Mouse (Mus musculus) layer of hippocampus, postnatal 36 days (tissue): ENCODE measurements at regions not wholly inside any gene's neighbourhood (a gene's known extent, or its start where the extent isn't known, plus 50 kb on each side); places are given as distances from the start of the nearest gene placed in this dataset.
A peak's percentile ranks its signal among the peaks of the same experiment; 100 is the strongest.

Source experiments
- DNase-seq, 2 experiments: peaks; one replicate each; pipeline ENCODE4 v3.0.0; 2022

DNA sequence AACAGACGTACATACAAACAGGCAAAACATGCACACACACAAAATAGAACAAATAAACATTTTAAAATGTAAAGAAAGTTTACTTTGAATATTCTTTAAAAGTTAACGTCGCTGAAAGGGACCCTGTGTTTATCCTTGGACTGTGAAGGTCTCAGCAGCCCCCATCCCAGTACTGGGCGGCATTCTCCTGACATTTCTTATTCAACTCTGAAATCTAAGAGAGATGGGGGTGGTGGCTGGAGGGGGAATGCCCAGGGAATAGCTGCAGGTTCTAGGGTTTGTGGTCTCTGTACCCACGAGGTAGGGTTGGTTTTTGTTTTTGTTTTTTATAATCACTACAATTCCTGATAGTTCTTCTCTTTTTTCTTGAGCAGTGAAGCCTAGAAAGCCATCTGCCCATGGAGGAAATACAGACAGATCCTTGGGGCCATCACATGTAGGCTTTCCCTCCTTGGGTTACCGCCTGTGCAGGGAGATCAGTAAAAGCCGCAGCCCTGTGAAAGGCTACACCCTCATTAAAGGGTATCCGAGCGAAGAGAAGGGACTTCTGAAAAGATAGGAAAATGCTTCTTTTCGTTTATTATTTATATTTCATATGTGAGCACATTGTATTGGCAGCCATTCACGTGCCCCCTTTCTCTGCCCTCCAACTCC is 338.0 kb upstream of the Gm10131 start:
- no peak for DNase-seq

DNA sequence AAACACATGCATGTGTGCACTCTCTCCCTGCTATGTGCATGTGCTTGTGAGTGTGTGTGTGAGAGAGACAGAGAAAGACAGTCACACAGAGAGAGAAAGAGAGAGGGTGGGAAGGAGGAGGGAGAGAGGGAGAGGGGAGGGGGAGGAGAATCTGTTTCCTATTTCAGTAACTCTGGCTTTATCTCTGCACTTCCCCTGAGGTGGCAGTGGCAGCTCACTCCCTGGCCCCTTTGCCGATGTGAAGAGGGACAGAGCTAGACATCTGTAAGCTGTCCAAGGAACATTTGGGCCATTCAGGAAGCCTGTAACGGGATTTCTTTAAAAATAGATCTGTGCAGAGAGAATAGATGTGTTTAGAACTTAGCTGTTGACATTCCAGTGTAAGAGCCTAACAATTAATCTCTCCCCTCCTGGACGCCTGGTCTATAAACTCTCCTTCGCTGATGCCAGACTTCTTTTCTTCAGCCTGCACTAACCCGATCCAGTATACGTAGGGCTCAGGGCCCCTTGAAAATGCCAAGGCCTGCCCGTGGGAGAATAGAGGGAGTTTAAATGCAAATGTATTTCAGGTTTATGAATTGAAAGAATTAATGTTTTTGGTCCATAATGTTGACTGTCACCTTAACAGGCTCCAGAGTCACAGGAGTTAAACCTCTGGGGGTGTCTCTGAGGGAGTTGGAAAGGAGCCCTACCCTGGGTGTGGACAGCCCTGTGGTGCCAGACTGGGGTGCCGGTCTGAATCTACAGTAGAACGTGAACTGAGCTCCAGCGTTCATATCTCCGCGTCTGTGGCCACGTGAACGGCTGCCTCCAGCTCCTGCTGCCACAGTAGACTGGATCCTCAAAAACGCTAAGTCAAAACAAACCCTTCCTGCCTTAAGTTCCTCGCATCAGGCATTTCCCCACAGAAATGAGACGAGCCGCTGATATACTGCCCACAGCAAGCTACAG is 336.6 kb upstream of the Gm10131 start:
- DNase-seq: no peak

DNA sequence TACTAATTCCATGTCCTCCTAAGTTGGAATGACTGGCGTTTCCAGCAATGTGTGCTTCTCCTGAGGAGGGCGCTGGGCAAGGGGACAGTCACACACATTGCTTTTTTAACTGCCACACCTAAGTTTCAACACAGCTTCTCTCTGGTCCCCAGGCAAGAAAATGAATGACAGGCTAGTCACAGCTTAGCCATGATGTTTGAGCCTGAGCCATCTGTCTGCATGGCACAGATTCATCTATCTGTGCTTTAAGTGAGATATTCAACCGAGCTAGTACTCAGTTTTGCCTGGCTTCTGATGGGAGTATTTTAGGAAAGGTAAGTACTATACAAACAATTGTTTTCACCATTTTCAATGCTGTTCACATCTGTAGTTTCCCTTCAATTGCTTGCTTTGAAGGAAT is 331.2 kb upstream of the Gm10131 start:
- DNase-seq: peak in 1 of 2 experiments; percentile 24

DNA sequence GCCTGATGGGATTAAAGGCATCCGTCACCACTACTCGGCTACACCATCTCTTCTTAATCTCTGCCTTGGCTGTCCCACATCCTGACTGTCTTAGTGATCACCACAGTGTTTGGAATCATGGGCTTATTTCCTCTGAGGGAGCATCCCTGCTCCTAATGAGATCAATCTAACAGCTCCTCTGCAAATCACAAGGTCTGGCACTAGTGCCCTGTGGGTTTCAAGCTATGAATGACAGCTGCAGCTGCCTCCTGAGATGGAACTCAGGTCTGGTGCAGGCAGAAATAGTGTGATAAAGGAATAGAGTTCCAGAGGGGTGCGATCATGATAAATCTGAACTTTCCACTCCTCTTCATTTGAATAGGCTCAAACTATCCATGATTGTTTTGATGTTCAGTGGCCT is 330.2 kb upstream of the Gm10131 start:
- no peak for DNase-seq

DNA sequence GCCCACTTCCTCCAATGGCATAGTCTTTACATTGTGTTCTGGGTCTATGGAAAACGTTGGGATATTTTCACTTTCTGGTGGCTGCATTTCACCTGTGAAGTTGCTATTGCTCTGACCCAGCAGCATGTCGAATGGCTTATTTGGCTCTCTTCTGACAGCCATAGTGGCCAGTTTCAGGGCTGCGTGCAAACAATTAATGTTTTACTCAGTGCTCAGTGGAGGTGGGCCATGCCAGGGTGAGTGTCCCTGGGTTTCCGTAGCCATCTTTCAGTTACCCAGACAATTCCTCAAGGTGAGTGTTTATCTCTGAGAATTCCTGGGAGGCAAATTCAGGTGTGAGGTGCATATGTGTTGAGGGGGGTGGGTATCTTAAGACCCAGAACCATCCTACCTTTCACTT is 329.2 kb upstream of the Gm10131 start:
- no peak for DNase-seq

DNA sequence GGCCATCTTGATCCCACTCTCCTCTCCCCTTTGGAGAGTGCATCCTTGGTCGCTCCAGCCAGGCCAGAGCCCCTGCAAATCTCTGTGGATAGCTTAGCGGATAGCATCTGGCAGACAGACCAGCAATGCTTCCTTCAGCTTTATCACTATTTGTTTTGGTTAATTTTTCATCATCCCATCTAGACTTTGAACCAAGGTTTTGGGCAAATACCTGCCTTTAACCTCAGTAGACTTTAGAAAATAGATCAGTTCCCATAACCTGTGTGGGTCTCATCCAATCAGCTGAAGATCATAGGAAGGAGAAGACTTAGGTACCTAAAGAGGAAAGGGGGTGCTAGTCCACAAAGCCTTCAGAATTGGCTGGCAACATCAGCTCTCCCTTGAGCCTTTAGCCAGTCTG is 327.2 kb upstream of the Gm10131 start:
- DNase-seq: no peak

DNA sequence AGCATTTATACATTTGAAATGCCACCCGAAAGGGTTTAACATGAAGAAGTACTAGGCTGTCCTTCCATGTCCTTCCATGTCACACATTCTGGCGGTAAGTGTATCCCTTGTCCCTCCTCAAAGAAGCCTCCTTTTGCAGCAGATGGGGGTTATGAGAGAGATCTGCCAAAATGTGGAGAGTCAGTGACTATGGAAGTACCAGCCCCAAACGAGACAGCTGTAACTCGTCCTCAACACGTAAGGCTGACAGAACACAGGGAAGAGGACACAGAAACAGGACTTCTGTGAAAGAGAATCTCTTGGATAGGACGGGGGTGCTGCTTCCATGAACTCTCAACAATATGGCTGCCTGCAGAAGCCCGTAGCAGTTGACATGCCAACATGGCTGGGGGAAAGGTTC is 320.4 kb upstream of the Gm10131 start:
- no peak for DNase-seq

DNA sequence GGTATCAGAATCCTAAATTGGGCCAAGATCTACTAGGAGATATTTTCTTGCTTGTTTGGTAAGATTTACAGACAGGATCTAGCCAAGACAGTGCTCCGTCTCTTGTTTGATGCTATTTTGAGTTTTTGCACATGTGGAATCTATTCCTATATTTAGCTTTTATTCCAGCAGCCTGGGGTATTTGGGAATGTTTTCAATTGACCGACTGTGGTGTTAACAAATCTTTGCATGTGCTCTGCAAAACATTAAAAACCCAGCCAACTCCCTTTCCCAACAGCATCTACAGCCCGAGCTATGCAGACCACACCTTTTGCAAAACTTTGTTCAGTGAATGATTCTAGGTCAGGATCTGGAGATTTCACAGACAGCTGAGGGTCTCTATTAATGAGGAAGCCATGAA is 317.7 kb upstream of the Gm10131 start:
- DNase-seq: no peak

DNA sequence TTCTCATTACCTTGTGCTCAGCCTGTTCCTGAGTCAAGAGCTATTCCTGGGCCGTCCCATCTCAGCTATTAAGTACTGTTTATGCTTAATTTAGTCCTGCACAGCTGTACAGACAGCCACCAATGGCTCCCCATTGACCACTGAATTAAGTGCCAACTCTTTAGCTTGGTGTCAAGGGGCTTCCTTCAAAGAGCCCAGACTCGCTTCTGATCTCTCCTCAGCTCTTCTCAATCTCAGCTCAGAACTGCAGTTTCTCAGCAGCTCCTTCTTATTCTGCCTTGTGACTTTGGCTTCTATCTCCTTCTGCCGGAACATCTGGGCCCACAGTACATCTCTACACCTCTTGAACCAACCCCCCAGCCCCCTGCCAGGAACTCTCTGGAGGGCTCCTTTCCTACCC is 290.0 kb upstream of the Gm10131 start:
- DNase-seq: no peak

DNA sequence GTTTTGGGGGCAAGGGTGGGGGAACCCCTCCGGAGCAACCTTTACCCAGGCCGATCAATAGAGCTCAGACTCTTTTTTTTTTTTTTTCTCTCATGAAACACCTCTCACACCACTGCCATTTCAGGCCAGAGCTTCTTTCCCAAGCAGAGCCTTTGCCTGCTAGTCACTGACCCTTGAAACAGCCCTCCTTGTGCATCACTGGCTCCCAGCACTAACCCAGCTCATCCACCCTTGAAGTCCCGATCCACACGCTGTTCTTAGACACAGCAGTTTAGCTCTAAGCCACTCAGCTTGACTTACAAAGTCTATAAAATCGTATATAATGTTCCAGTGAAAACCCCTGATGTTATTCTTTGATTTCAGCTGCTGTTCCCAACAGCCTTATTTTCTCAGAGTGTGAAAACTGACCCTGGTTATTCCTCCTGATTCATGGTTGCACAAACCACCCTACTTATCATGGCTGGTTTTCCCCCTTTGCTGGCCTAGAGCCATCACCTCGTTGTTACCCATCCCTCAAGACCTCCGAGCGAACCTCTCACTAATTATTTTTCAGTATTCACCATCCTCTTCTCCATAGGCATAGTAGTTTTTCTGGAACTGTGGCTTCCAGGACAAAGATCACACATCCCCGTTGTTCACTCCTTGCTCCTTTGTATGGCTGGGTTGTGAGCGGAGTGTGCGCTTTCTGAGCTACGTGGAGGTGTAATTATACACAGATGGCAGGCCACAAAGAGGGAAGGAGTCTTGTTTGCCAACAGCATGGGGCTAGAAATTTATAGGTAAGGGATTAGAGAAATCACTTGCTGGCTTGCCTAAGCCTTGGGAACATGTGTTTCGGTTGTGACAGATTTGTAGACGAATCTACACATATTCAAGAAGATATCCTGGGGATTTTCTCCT is 287.6 kb upstream of the Gm10131 start:
- DNase-seq: no peak

DNA sequence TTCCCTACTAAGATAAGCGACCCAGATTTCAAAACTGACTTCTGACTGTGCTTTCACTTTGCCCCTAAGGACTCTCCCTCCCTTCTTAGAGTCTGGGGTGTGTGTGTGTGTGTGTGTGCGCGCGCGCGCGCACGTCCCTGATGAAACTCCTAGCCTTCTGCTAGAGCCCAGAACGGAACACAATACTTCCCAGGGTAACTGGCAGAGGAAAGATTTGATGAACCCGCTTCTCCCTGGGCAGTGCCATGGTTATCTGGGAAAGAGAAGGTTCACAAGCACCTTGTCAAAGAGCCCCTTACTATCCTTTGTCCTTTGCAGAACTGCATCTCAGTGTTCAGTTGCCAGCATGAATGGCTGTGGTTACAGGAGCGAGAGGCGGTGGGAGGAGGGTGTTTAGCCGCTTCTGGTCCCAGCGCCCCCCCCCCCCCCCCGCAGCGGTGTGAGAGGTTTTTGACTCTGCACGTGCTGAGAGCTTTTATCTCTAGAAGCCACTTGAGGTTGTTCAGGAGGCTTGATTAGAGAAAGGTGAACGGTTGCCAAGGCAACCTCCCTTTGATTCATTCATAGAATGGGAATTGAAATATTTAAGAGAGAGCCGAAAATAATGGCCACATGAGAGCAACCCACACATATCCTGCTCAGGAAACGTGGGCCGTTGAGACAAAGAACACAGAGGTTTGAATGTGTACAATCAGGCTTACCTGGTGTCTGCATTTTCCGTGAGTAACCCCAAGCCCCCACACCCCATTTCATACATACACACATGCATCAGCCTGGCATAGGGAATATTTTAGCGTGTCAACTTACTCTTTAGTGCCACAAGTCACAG is 286.3 kb upstream of the Gm10131 start:
- DNase-seq: no peak

DNA sequence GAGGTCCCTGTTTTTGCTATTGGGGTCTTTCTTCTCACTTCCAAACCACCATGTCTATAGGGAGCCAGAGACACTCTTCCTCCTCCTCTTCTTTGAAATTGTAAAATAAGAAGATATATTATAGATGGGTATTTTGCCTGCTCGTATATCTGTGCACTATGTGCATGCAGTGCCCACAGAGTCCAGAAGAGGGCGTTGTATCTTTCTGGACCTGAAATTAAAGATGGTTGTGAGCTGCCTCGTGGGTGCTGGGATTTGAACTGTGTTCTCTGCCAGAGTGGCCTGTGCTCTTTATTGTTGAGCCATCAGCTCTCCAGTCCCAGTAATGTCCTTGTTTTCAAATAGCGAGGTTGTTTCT is 285.7 kb upstream of the Gm10131 start:
- no peak for DNase-seq

DNA sequence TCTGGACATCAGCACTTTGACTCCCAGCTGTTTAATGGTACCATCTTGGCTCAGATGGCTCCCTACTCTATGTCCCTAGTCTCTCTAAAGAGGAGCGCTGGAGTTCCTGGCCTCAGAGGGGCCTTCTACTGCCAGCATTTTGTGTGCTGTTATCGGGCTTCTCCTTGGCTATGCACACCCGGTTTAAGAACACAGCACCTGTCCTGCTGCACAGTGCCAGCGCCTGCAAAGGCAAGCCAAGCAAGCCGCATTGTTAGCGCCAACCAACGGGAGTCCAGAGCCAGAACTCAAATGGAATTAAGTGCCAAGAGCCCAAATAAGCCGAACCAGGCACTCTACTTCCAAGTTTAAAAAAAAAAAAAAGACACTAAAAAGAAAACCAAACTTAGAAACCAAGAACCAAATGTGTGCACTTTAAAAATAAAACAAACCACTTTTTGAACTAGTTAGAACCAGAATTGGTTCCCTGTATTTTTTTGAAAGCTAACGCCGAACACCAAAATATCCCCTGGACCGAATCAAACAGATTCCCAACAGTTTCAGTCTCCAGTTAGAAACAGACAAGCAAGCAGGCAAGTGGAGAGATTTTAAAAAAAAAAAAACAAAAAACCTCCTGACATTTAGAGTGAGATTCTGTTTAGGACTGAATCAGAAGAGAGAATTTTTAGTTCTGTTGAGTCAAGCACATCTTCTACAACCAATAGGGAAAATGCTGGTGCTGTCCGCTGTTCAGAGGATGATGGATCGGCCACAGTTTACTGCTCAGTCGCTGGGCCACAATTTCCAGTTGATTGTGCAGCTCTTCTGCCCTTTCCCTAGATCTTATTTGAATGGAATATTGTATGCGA is 281.7 kb upstream of the Gm10131 start:
- peak; percentile 61 to 63 for DNase-seq

DNA sequence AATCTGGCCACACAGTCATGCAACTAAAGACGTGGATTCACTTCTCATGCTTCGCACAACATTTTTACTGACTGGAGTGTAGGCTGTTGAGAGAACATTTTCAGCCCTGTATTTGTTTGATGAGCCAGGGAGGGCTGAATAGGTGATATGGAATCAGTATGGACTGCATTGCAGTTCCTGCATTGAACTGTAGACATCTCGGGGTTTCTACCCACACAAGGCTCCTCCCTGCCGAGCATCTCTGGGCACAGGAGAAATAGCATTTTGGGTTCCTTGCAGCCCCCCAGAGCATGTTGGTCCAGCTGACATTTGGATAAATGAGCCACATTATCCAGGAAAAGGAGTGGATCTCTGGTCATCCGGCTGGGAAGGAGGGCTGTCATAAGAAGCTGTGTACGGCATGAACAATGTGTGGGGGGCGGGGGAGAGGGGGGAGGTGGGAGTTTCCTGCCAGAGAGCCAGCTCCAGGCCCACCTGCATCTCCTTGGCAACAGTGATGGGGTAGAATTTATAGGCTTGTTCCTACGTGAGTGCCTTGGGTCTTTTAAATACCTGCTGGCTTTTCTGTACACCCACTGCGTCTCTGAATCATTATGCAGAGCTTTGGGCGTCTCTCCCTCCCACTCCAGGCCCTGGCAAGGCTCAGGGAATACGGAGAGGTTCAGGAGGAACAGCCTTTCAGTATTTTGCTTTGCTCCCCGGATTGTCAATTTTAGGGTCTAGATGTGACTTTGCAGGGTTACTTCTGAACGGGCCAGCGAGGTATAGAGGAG is 280.9 kb upstream of the Gm10131 start:
- peak in 1 of 2 experiments; percentile 50 for DNase-seq

DNA sequence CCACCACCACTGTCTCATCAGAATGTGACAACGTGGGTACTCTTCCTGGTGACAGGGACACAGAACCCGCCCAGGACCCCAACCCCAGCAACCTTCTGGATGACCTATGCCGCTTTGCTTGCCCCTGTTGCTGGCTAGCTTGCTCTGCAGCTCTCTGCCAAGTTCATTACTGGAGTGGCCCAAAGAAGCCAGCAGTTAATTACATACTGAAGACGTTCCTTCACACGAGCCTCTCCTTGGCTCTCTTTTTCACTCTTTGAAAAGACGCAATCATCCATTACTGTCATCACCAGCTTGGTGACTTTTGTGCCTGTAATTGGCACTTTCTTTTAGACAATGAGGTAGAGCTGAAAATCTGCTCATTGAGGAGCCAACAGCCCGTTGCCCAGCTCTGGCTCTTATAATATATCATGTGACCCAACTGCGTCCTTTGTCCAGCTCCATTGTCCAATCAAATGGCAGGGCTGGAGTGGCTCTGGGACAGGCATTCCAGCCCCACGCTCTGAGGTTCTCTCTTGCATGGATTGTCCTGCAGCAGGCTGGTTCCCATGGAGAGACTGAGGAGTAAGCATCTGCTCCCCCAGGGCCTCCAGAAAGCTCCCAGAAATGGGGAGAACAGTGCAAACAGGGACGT is 274.4 kb upstream of the Gm10131 start:
- no peak for DNase-seq

DNA sequence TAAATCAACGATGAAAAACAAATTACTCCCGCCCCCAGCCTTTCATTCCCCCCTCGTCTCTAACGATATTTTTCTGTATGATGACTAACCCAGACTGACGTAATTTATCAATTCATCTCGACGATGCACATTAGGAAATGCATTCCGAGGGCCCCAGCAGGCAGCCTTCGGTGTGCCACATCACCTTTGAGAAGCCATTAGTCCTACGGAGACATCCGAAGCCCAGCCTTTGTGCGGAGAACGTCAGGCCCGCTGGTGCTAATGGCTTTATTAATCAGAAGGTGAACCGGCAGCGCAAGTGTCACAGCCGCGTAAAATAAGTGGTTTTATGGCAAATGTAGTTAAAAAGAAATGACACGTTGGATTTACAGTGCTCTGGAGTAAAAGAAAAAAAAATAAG is 269.1 kb upstream of the Gm10131 start:
- DNase-seq: no peak

DNA sequence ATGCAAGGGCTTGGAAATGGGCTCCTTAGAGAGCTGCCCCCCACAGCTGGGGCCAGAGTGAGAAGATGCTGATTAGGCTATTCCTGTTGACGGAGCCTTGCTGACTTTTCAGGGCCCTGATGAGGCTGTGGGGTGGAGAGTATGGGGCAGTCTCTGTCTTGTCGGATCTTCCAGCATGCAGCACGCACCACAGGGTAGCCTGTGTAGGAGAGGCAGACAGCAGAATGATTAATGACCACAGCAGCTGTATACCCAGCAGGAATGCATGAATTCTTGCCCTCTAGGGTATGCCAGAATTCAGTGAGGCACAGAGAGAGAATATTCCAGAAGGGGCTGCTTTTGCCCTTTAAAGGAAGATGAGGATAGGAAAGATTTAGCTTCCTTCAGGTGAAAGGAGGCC is 265.6 kb upstream of the Gm10131 start:
- DNase-seq: no peak

DNA sequence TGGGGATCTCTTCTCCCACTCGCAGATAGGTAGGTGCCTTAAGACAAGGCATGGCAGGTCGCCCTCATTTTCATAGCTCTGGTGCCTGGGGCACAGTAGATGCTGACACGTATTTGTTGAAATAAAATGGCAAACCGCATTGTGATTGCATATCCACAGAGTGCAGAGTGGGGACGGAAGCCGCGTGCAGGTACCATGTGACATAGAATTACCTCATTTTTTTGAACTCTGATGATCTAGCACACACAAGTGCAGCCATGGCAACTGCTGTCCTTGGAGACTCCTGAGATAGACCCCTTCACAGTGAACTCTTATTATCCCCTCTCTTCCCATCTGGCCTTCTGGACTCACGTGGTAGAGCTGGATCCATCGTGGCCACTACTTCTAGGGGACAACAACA is 262.7 kb upstream of the Gm10131 start:
- no peak for DNase-seq

DNA sequence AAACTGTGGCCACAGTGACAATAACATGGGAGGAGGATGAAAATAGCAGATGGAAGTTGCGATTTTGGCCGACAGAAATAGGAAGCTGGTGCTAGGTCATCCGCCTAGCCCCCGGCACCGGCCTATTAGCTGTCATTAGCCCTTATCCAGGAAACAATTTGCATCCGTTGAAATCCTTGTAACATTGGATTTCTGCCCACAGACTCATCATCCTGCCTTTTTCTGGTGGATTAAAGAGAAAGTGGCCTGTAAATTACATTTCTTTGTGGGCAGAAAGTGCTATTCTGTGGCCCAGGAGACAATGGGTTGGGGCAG is 261.1 kb upstream of the Gm10131 start:
- DNase-seq: peak in 1 of 2 experiments; percentile 16
